Mouse (Mus musculus) CH12.LX (cell line): ENCODE results near the gene Tgfbr3. TPM values are rescaled to one million over a fixed set of nuclear protein-coding genes. Genes with fewer than 3 reads are reported as not detected.

Source experiments
- DNase-seq: peaks from one replicate; pipeline ENCODE4 v3.0.0-alpha.2; 2013; ENCODE audit errors: extremely low read depth
- H3K27ac ChIP-seq: 2 replicates; pipeline ENCODE4 v1.5.1; 2012; ENCODE audit warnings: low read depth, mild to moderate bottlenecking, control low read depth, moderate library complexity; ENCODE audit not compliant: insufficient read depth
- H3K27me3 ChIP-seq: replicated peaks from 2 replicates; pipeline ENCODE3; 2012; ENCODE audit warnings: inconsistent platforms
- H3K36me3 ChIP-seq, 2 experiments: replicated peaks in 1 of 2; 2 replicates each; pipeline versions ENCODE3 to v1.6.1; 2012; ENCODE audit warnings: inconsistent platforms in 1 of 2, low read length in 1 of 2, mild to moderate bottlenecking in 1 of 2, mixed read lengths in 1 of 2, moderate library complexity in 1 of 2; ENCODE audit not compliant: control insufficient read depth in 1 of 2, insufficient read depth in 1 of 2
- H3K4me1 ChIP-seq, 2 experiments: 2 replicates each; pipeline ENCODE4 v1.6.1; 2012; ENCODE audit warnings: inconsistent platforms in 1 of 2, moderate library complexity in 1 of 2; ENCODE audit not compliant: insufficient read depth in 2 of 2, control insufficient read depth in 1 of 2
- H3K4me2 ChIP-seq: 2 replicates; pipeline ENCODE4 v1.6.1; 2012; ENCODE audit warnings: low read depth, mild to moderate bottlenecking, control low read depth; ENCODE audit not compliant: poor library complexity, insufficient read depth, severe bottlenecking
- H3K4me3 ChIP-seq, 3 experiments: fragments of 150-350 bp in 1 of 3; sonication (generic) in 1 of 3; replicated peaks in 1 of 3; 2 replicates each; pipeline versions ENCODE3 to v1.5.1; 2011 to 2012; ENCODE audit warnings: low read depth in 2 of 3, low read length in 2 of 3, mild to moderate bottlenecking in 2 of 3, moderate library complexity in 2 of 3, control low read depth in 1 of 3, improper control_type of control experiment in 1 of 3, inconsistent platforms in 1 of 3, mixed read lengths in 1 of 3; ENCODE audit not compliant: poor library complexity in 1 of 3
- H3K79me2 ChIP-seq: replicated peaks from 2 replicates; pipeline ENCODE4 v1.6.1; 2012; ENCODE audit warnings: mild to moderate bottlenecking, moderate library complexity; ENCODE audit not compliant: control insufficient read depth, poor library complexity, insufficient read depth, severe bottlenecking; ENCODE audit errors: extremely low read depth
- H3K9ac ChIP-seq: 2 replicates; pipeline ENCODE4 v1.6.1; 2012; ENCODE audit warnings: low read depth, mild to moderate bottlenecking, control low read depth, moderate library complexity; ENCODE audit not compliant: insufficient read depth
- H3K9me3 ChIP-seq: replicated peaks from 2 replicates; pipeline ENCODE3; 2012; ENCODE audit warnings: low read length, inconsistent platforms, mixed read lengths
- BHLHE40 ChIP-seq: IDR thresholded peaks from 2 replicates; pipeline ENCODE4 v1.6.1; 2011; ENCODE audit warnings: mild to moderate bottlenecking, low read depth, low read length, improper control_type of control experiment
- E2F4 ChIP-seq: IDR thresholded peaks from 2 replicates; pipeline ENCODE4 v1.6.1; 2011; ENCODE audit warnings: low read depth, low read length, improper control_type of control experiment; ENCODE audit not compliant: insufficient replicate concordance
- ELF1 ChIP-seq: IDR thresholded peaks from 2 replicates; pipeline ENCODE4 v1.6.1; 2014; ENCODE audit warnings: low read depth, mild to moderate bottlenecking, inconsistent platforms, low read length, improper control_type of control experiment
- EP300 ChIP-seq: IDR thresholded peaks from 2 replicates; pipeline ENCODE4 v1.6.1; 2011; ENCODE audit warnings: low read length, improper control_type of control experiment
- ETS1 ChIP-seq: conservative IDR thresholded peaks from 2 replicates; pipeline ENCODE4 v1.6.1; 2012; ENCODE audit warnings: low read depth, mild to moderate bottlenecking, inconsistent platforms, low read length, improper control_type of control experiment, moderate library complexity
- GABPA ChIP-seq: IDR thresholded peaks from 2 replicates; pipeline ENCODE4 v1.6.1; 2012; ENCODE audit warnings: low read depth, low read length, improper control_type of control experiment, inconsistent platforms; ENCODE audit not compliant: insufficient replicate concordance
- HCFC1 ChIP-seq: IDR thresholded peaks from 2 replicates; pipeline ENCODE4 v1.6.1; 2012; ENCODE audit warnings: low read depth, mild to moderate bottlenecking, inconsistent platforms, low read length, improper control_type of control experiment
- IRF4 ChIP-seq: IDR thresholded peaks from 2 replicates; pipeline ENCODE4 v1.6.1; 2014; ENCODE audit warnings: low read depth, mild to moderate bottlenecking, inconsistent platforms, low read length, improper control_type of control experiment
- JUN ChIP-seq: IDR thresholded peaks from 2 replicates; pipeline ENCODE4 v1.6.1; 2011; ENCODE audit warnings: low read depth, mild to moderate bottlenecking, low read length, improper control_type of control experiment, moderate library complexity; ENCODE audit not compliant: insufficient read depth
- JUND ChIP-seq: conservative IDR thresholded peaks from 2 replicates; pipeline ENCODE4 v1.6.1; 2011; ENCODE audit warnings: low read depth, low read length, improper control_type of control experiment
- KAT2A ChIP-seq: IDR thresholded peaks from 2 replicates; pipeline ENCODE4 v1.6.1; 2012; ENCODE audit warnings: low read length, improper control_type of control experiment, inconsistent platforms; ENCODE audit not compliant: insufficient replicate concordance
- MAX ChIP-seq: IDR thresholded peaks from 2 replicates; pipeline ENCODE4 v1.6.1; 2011; ENCODE audit warnings: low read length, improper control_type of control experiment
- MEF2A ChIP-seq: IDR thresholded peaks from 2 replicates; pipeline ENCODE4 v1.6.1; 2014; ENCODE audit warnings: low read depth, mild to moderate bottlenecking, inconsistent platforms, low read length, improper control_type of control experiment, borderline replicate concordance
- MXI1 ChIP-seq: IDR thresholded peaks from 2 replicates; pipeline ENCODE4 v1.6.1; 2011; ENCODE audit warnings: mild to moderate bottlenecking, low read depth, low read length, improper control_type of control experiment
- NRF1 ChIP-seq: IDR thresholded peaks from 2 replicates; pipeline ENCODE4 v1.6.1; 2014; ENCODE audit warnings: low read depth, mild to moderate bottlenecking, inconsistent platforms, low read length, improper control_type of control experiment, moderate library complexity
- PAX5 ChIP-seq: IDR thresholded peaks from 2 replicates; pipeline ENCODE4 v1.6.1; 2012; ENCODE audit warnings: low read length, inconsistent platforms, mixed read lengths
- SMC3 ChIP-seq: IDR thresholded peaks from 2 replicates; pipeline ENCODE4 v1.6.1; 2011; ENCODE audit warnings: low read depth, low read length, improper control_type of control experiment
- TCF12 ChIP-seq: IDR thresholded peaks from 2 replicates; pipeline ENCODE4 v1.6.1; 2014; ENCODE audit warnings: low read depth, mild to moderate bottlenecking, inconsistent platforms, low read length, improper control_type of control experiment
- UBTF ChIP-seq: IDR thresholded peaks from 2 replicates; pipeline ENCODE4 v1.6.1; 2012; ENCODE audit warnings: low read depth, mild to moderate bottlenecking, inconsistent platforms, low read length, improper control_type of control experiment, moderate library complexity
- USF2 ChIP-seq: conservative IDR thresholded peaks from 2 replicates; pipeline ENCODE4 v1.6.1; 2011; ENCODE audit warnings: low read depth, low read length, improper control_type of control experiment
- ZC3H11A ChIP-seq: IDR thresholded peaks from 2 replicates; pipeline ENCODE4 v1.6.1; 2012; ENCODE audit warnings: low read depth, mild to moderate bottlenecking, inconsistent platforms, low read length, improper control_type of control experiment
- ZKSCAN1 ChIP-seq: IDR thresholded peaks from 2 replicates; pipeline ENCODE4 v1.6.1; 2012; ENCODE audit warnings: low read depth, inconsistent platforms, low read length, improper control_type of control experiment, borderline replicate concordance
- ZMIZ1 ChIP-seq: IDR thresholded peaks from 2 replicates; pipeline ENCODE4 v1.6.1; 2012; ENCODE audit warnings: low read depth, mild to moderate bottlenecking, inconsistent platforms, low read length, improper control_type of control experiment
- ZNF384 ChIP-seq: IDR thresholded peaks from 2 replicates; pipeline ENCODE4 v1.6.1; 2012; ENCODE audit warnings: low read depth, low read length, improper control_type of control experiment, inconsistent platforms
- dilution Hi-C: fragments of 300-500 bp; cut with MboI; formaldehyde crosslinking; loops from 2 replicates; pipeline ENCODE4 v1.14.3; 2020; ENCODE audit warnings: low sequenced_read_pairs; ENCODE audit not compliant: extremely low pct_unique_long_range_greater_than_20kb, extremely low pct_ligation_motif_present
- in situ Hi-C: fragments of 300-500 bp; cut with MboI; formaldehyde crosslinking; loops from 3 replicates; pipeline ENCODE4 v1.14.3; 2019; ENCODE audit warnings: low sequenced_read_pairs, low pct_ligation_motif_present, low pct_unique_long_range_greater_than_20kb, mixed read lengths
- polyA plus RNA-seq: library from polyadenylated mRNA; unstranded; fragments of >175 nt; gene quantifications from 2 replicates; pipeline ENCODE4 v1.2.1, GENCODE M21; 2012; ENCODE audit warnings: low read depth; ENCODE audit not compliant: insufficient read length
- total RNA-seq, 2 experiments: library from RNA; depleted of rRNA; stranded (reverse); fragments of 300-350 nt in 1 of 2; fragments of >200 nt in 1 of 2; gene quantifications; 2 replicates each; pipeline ENCODE4 v1.2.3; 2012 to 2014

Tgfbr3 gene
- total and polyA plus RNA-seq, 3 experiments: 0.13 to 0.46 (median 0.30) TPM

GRCm38 (mm10) chr5:107106139-107106538 is 183.3 kb downstream of the Tgfbr3 start:
- no peaks in the 10 kb centered on the region for H3K27me3 ChIP-seq

GRCm38 (mm10) chr5:107103591-107103990 is 185.8 kb downstream of the Tgfbr3 start:
- Histone ChIP-seq H3K79me2 (no peaks in the 10 kb centered on the region), H3K9ac (no peak overlapping the region), H3K4me3 (no peak overlapping the region), H3K4me2 (no peak overlapping the region), H3K27ac (no peak overlapping the region), H3K9me3 (no peaks in the 10 kb centered on the region), H3K27me3 (no peaks in the 10 kb centered on the region), H3K4me1 (no peaks in the 10 kb centered on the region), H3K36me3 (no peaks in the 10 kb centered on the region)
- in situ Hi-C loops (no loop called here), dilution Hi-C loops (no loop called here)
- no peak for DNase-seq
- TF ChIP-seq JUND (no peak), ZMIZ1 (no peak), NRF1 (no peak), MXI1 (no peak), TCF12 (no peak), ETS1 (no peak), E2F4 (no peak), ELF1 (no peak), ZNF384 (no peak), GABPA (no peak), UBTF (no peak), IRF4 (no peak), ZKSCAN1 (no peak), ZC3H11A (no peak), MEF2A (no peak), PAX5 (no peak), HCFC1 (no peak), KAT2A (no peak), JUN (no peak)

More at GRCm38 (mm10) chr5:107106139-107106538, 183.3 kb downstream of the Tgfbr3 start:
- no peaks in the 10 kb centered on the region for H3K9me3 ChIP-seq
- H3K4me2 ChIP-seq: no peak overlapping the region
- no peak overlapping the region for H3K27ac ChIP-seq
- no peak for TF ChIP-seq ELF1
- TF ChIP-seq UBTF: no peak
- no peak for TF ChIP-seq USF2
- no peak for TF ChIP-seq JUND
- TF ChIP-seq ETS1: no peak
- no peak for TF ChIP-seq JUN
- no peak for TF ChIP-seq EP300
- no peak for TF ChIP-seq BHLHE40
- TF ChIP-seq MAX: no peak
- TF ChIP-seq ZMIZ1: no peak
- TF ChIP-seq ZKSCAN1: no peak
- TF ChIP-seq SMC3: no peak
- H3K36me3 ChIP-seq: no peaks in the 10 kb centered on the region
- no peak overlapping the region for H3K9ac ChIP-seq
- H3K79me2 ChIP-seq: no peaks in the 10 kb centered on the region
- DNase-seq: no peak
- dilution Hi-C loops: no loop called here
- in situ Hi-C loops: no loop called here
- no peak overlapping the region for H3K4me3 ChIP-seq
- H3K4me1 ChIP-seq: no peaks in the 10 kb centered on the region
